Mouse (Mus musculus): ENCODE results near the gene Serp1. TPM values are rescaled to one million over a fixed set of nuclear protein-coding genes. Genes with fewer than 3 reads are reported as not detected.
A peak's percentile ranks its signal among the peaks of the same experiment; 100 is the strongest.
"Not testable (repeated sequence)": the region's sequence is repeated elsewhere in the genome, so short reads cannot be mapped to it uniquely, and the experiment has no call there.

The Serp1 gene
- total and polyA plus RNA-seq, 2 experiments from 2014 or later = 35.7 to 45.1 TPM

- Histone ChIP-seq H3K9me3 (ENCODE audit: low read length) (no peaks in the 10 kb centered on the region), H3K27ac (ENCODE audit: low read depth, low read length) (no peak overlapping the region), H3K4me1 (ENCODE audit: insufficient read depth, low read length) (no peaks in the 10 kb centered on the region), H3K27me3 (ENCODE audit: insufficient read depth, low read length) (no peaks in the 10 kb centered on the region), H3K4me2 (ENCODE audit: low read depth, low read length, poor library complexity, severe bottlenecking) (no peak overlapping the region), H3K9ac (replicated peaks; ENCODE audit: low read length, poor library complexity, severe bottlenecking) (no peak overlapping the region), H3K4me3 (ENCODE audit: low read depth, low read length) (no peak overlapping the region), H3K36me3 (ENCODE audit: insufficient read depth, low read length) (no peaks in the 10 kb centered on the region)
- peak; percentile 33 for TF ChIP-seq CTCF (IDR thresholded peaks at IDR 0.05)
- WGBS = 79% methylated on average over 3 of the region's 3 CpGs
- ATAC-seq (ENCODE audit: low FRiP score) (no peak), DNase-seq (ENCODE audit: low spot score) (no peak)
Measured at GRCm38 (mm10) chr3:58487121-58487520, 38.6 kb downstream of the Serp1 start.

GRCm38 (mm10) chr3:58485883-58486282, 39.8 kb downstream of the Serp1 start:
- H3K36me3 ChIP-seq (ENCODE audit: insufficient read depth, low read length) = no peaks in the 10 kb centered on the region
- no peaks in the 10 kb centered on the region for H3K9me3 ChIP-seq (ENCODE audit: low read length)
- H3K9ac ChIP-seq (replicated peaks; ENCODE audit: low read length, poor library complexity, severe bottlenecking) = no peak overlapping the region
- H3K4me1 ChIP-seq (ENCODE audit: insufficient read depth, low read length) = no peaks in the 10 kb centered on the region
- ATAC-seq (ENCODE audit: low FRiP score) = no peak
- no peak for DNase-seq (ENCODE audit: low spot score)
- no peak overlapping the region for H3K4me2 ChIP-seq (ENCODE audit: low read depth, low read length, poor library complexity, severe bottlenecking)
- H3K4me3 ChIP-seq (ENCODE audit: low read depth, low read length) = no peak overlapping the region
- 71% methylated on average over 7 of the region's 7 CpGs for WGBS
- H3K27ac ChIP-seq (ENCODE audit: low read depth, low read length) = no peak overlapping the region
- TF ChIP-seq CTCF (IDR thresholded peaks at IDR 0.05) = peak; percentile 40; the same call in 1 of the 2 replicates
- H3K27me3 ChIP-seq (ENCODE audit: insufficient read depth, low read length) = no peaks in the 10 kb centered on the region

GRCm38 (mm10) chr3:58478755-58479455, 46.8 kb downstream of the Serp1 start:
- Histone ChIP-seq H3K9ac (replicated peaks; ENCODE audit: low read length, poor library complexity, severe bottlenecking) (no peak overlapping the region), H3K27ac (ENCODE audit: low read depth, low read length) (no peak overlapping the region), H3K4me3 (ENCODE audit: low read depth, low read length) (no peak overlapping the region), H3K9me3 (ENCODE audit: low read length) (no peaks in the 10 kb centered on the region), H3K4me2 (ENCODE audit: low read depth, low read length, poor library complexity, severe bottlenecking) (no peak overlapping the region), H3K36me3 (ENCODE audit: insufficient read depth, low read length) (no peaks in the 10 kb centered on the region), H3K27me3 (ENCODE audit: insufficient read depth, low read length) (no peaks in the 10 kb centered on the region), H3K4me1 (ENCODE audit: insufficient read depth, low read length) (no peaks in the 10 kb centered on the region)
- no peak for ATAC-seq (ENCODE audit: low FRiP score)
- TF ChIP-seq CTCF (IDR thresholded peaks at IDR 0.05) = no peak
- DNase-seq (ENCODE audit: low spot score) = no peak
- WGBS = 88% methylated on average over 2 of the region's 2 CpGs

- not testable (repeated sequence) for ATAC-seq (ENCODE audit: low FRiP score); H3K27me3 ChIP-seq (ENCODE audit: insufficient read depth, low read length); H3K4me3 ChIP-seq (ENCODE audit: low read depth, low read length); H3K4me2 ChIP-seq (ENCODE audit: low read depth, low read length, poor library complexity, severe bottlenecking); H3K9ac ChIP-seq (replicated peaks; ENCODE audit: low read length, poor library complexity, severe bottlenecking); H3K27ac ChIP-seq (ENCODE audit: low read depth, low read length); H3K4me1 ChIP-seq (ENCODE audit: insufficient read depth, low read length); H3K9me3 ChIP-seq (ENCODE audit: low read length); H3K36me3 ChIP-seq (ENCODE audit: insufficient read depth, low read length); DNase-seq (ENCODE audit: low spot score)
- WGBS = 93% methylated on average over 1 of the region's 1 CpGs
Measured at GRCm38 (mm10) chr3:58475298-58475697, 50.4 kb downstream of the Serp1 start.

Other genes with a start within 250 kb of the Serp1 start
- 39.6 and 40.3 TPM in 2 replicates for gene Tsc22d2, start 111.2 kb downstream of the Serp1 start, total RNA-seq (2014; rRNA removed)
- gene Tsc22d2, start 111.2 kb downstream of the Serp1 start, polyA plus RNA-seq (2015; fragmentation: Nextera tagmentation; extraction: Ambion mirVana) = 9.1 and 11.7 TPM in 2 replicates
- 45.5 and 50.9 TPM in 2 replicates for gene Eif2a, start 71 bp downstream of the Serp1 start, total RNA-seq (2014; rRNA removed)
- gene Eif2a, start 71 bp downstream of the Serp1 start, polyA plus RNA-seq (2015; fragmentation: Nextera tagmentation; extraction: Ambion mirVana) = 29.1 and 30.3 TPM in 2 replicates
- gene Selenot, start 50.7 kb upstream of the Serp1 start, total RNA-seq (2014; rRNA removed) = 220 and 221 TPM in 2 replicates
- 24.2 and 25.8 TPM in 2 replicates for gene Selenot, start 50.7 kb upstream of the Serp1 start, polyA plus RNA-seq (2015; fragmentation: Nextera tagmentation; extraction: Ambion mirVana)
- 0.66 and 1.5 TPM in 2 replicates for gene Erich6, start 111.3 kb upstream of the Serp1 start, total RNA-seq (2014; rRNA removed)
- 0.20 and 0.44 TPM in 2 replicates for gene Erich6, start 111.3 kb upstream of the Serp1 start, polyA plus RNA-seq (2015; fragmentation: Nextera tagmentation; extraction: Ambion mirVana)
- 24.8 and 25.7 TPM in 2 replicates for gene Siah2, start 166.5 kb upstream of the Serp1 start, total RNA-seq (2014; rRNA removed)
- 11.4 and 13.1 TPM in 2 replicates for gene Siah2, start 166.5 kb upstream of the Serp1 start, polyA plus RNA-seq (2015; fragmentation: Nextera tagmentation; extraction: Ambion mirVana)

All from midbrain, postnatal 0 days (tissue).